Mouse (Mus musculus) urinary bladder, adult 2 months (tissue): Measurements from ENCODE around the gene Hdhd3. TPM values are rescaled to one million over a fixed set of nuclear protein-coding genes. Genes with fewer than 3 reads are reported as not detected.

Experiments
- DNase-seq: peaks from one replicate; pipeline ENCODE4 v3.0.0; 2022; ENCODE audit warnings: low spot score
- polyA plus RNA-seq: library from polyadenylated mRNA; depleted of rRNA; stranded (reverse); fragments of >200 nt; gene quantifications from 2 replicates; pipeline ENCODE4 v1.2.3, GENCODE M21; 2012; rRNA removed

Hdhd3 gene
- polyA plus RNA-seq, 1 experiment, result 6.6 TPM

GRCm38 (mm10) chr4:62475793-62476192, 27.5 kb downstream of the Hdhd3 start:
- no peak for DNase-seq

GRCm38 (mm10) chr4:62475131-62475530, 28.1 kb downstream of the Hdhd3 start:
- no peak for DNase-seq

GRCm38 (mm10) chr4:62472071-62472470, 31.2 kb downstream of the Hdhd3 start:
- DNase-seq, result no peak

GRCm38 (mm10) chr4:62470598-62471051, 32.6 kb downstream of the Hdhd3 start, which contains the start of gene Wdr31:
Gene Wdr31 (minus strand): TSS chr4:62470896.
- peak; percentile 62 for DNase-seq

- no peak for DNase-seq
Measured at GRCm38 (mm10) chr4:62468158-62468557, 35.1 kb downstream of the Hdhd3 start.

GRCm38 (mm10) chr4:62463124-62463523, 40.1 kb downstream of the Hdhd3 start:
- DNase-seq, result no peak

- no peak for DNase-seq
Measured at GRCm38 (mm10) chr4:62460348-62460747, 42.9 kb downstream of the Hdhd3 start.

- DNase-seq, result no peak
Measured at GRCm38 (mm10) chr4:62459081-62459480, 44.2 kb downstream of the Hdhd3 start.

GRCm38 (mm10) chr4:62454995-62455394, 48.3 kb downstream of the Hdhd3 start:
- no peak for DNase-seq

Other genes with a start within 250 kb of the Hdhd3 start
- 26.4 and 27.9 TPM in 2 replicates for gene Slc31a2, start 240.9 kb downstream of the Hdhd3 start, polyA plus RNA-seq
- gene Fkbp15, start 142.9 kb downstream of the Hdhd3 start, polyA plus RNA-seq, result 25.5 and 25.9 TPM in 2 replicates
- 15.5 and 18.1 TPM in 2 replicates for gene Slc31a1, start 142.7 kb downstream of the Hdhd3 start, polyA plus RNA-seq
- gene Cdc26, start 94.8 kb downstream of the Hdhd3 start, polyA plus RNA-seq, result 72.6 and 74.0 TPM in 2 replicates
- 11.7 and 11.8 TPM in 2 replicates for gene Prpf4, start 94.7 kb downstream of the Hdhd3 start, polyA plus RNA-seq
- 0.08 and 0.19 TPM in 2 replicates for gene Rnf183, start 68.2 kb downstream of the Hdhd3 start, polyA plus RNA-seq
- gene Wdr31, start 32.6 kb downstream of the Hdhd3 start, polyA plus RNA-seq, result 2.2 and 2.8 TPM in 2 replicates
- 14.2 and 17.5 TPM in 2 replicates for gene Bspry, start 23.4 kb downstream of the Hdhd3 start, polyA plus RNA-seq
- 32.0 and 34.9 TPM in 2 replicates for gene Alad, start 16.5 kb upstream of the Hdhd3 start, polyA plus RNA-seq
- gene Pole3, start 21.6 kb upstream of the Hdhd3 start, polyA plus RNA-seq, result 32.1 and 33.0 TPM in 2 replicates
- gene 4933430I17Rik, start 21.9 kb upstream of the Hdhd3 start, polyA plus RNA-seq, result 0.21 and 0.24 TPM in 2 replicates
- gene Rgs3, start 56.4 kb upstream of the Hdhd3 start, polyA plus RNA-seq, result 56.4 and 57.0 TPM in 2 replicates